Mouse (Mus musculus) c-Kit-positive CD71-positive TER-119-positive erythroid progenitor cells, embryonic 14.5 days (primary cell): ENCODE results near the gene Retreg3.
"Not testable (repeated sequence)": the region's sequence is repeated elsewhere in the genome, so short reads cannot be mapped to it uniquely, and the experiment has no call there.

Experiments
- DNase-seq: peaks from one replicate; pipeline ENCODE4 v3.0.0-alpha.2; 2013; ENCODE audit warnings: low spot score

Gene Retreg3

DNA sequence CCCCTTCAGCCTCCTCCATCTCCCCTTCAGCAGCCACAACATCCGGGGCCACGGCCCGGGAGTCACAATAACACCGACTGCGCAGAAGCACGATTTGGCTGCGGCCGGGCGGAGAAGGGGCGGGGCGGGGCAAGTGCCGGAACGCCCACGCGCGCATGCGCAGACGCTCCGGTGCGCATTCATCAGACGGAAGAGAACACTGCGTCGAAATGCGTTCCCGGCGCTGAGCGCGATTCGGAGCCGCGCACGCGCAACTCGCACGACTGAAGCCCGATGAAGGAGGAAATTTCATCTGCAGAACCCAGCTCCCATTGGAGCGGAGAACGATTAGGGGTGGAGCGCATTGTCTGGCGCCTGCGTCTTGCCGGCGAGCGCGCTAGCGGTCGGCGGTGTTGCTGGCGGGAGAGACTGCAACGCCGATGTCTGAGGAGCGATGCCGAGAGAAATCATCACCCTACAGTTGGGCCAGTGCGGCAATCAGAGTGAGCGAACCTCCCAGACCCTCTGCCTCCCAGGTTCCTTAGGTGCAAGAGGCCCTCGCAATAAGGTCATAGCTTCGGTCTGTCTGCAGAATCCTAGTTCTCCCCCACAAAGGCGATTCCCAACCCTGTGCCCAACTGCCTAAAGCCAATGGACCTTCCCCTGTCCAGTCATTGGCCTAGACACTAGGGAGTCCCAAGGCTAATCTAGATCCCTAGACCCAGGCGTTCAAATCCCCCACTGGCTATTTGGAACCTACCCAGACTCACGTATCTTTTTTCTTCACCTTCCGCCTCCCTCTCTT is at the start of gene Retreg3, which contains the start of gene Tubg1:
Gene Retreg3 (minus strand): TSS at position 133 of the 784 bp plus-strand sequence.
Gene Tubg1 (plus strand): TSS at position 178 of the 784 bp plus-strand sequence.
- DNase-seq, result peak; percentile 99

DNA sequence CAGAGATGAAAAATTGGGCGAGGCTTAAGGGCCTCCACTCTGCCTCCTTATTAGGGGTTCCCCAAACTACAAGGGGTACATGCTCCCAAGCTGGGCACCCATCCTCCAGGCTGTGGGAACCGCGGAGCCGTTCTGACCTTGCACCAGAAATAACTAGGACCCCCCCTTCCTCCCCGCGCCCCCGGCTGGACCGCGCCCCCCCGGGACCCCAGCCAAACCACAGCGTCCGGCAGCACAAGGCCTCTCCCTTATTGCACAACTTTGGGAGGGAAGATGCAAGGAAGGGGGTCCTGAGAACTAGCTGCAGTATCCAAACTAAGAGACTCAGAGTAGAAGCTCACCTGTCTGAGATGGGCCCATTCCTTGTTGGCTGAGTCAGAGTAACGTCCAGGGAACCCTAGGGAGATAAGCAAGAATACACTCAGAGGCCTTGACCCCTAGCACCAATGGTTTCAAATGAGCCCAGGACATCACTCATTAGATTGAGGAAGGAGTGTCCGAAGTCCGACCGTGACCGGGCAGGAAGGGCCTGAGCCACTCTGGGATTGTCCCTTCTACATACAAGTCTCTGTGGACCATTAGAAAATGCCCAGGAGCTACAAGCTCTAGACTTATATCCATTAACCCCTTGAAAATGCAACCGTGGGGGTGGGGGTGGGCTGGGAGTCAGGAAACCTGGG is 48.7 kb upstream of the Retreg3 start:
- DNase-seq, result no peak

DNA sequence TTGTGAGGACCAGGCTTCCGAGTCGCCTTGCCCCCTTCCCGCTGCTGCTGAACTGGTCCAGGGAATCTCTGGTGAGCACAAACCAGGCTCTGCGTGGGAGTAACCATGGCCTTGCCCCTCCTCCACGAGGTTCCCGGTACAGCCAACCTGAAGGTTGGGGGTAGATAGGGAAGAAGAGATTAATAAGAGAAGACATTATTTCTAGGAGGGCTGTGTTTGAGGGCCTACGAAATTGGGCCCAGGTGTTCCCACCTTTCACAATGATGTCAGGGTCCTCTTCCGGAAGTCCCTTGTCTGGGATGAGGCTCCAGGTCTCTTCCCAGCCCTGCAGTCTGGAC is 48.2 kb upstream of the Retreg3 start:
- DNase-seq, result no peak

DNA sequence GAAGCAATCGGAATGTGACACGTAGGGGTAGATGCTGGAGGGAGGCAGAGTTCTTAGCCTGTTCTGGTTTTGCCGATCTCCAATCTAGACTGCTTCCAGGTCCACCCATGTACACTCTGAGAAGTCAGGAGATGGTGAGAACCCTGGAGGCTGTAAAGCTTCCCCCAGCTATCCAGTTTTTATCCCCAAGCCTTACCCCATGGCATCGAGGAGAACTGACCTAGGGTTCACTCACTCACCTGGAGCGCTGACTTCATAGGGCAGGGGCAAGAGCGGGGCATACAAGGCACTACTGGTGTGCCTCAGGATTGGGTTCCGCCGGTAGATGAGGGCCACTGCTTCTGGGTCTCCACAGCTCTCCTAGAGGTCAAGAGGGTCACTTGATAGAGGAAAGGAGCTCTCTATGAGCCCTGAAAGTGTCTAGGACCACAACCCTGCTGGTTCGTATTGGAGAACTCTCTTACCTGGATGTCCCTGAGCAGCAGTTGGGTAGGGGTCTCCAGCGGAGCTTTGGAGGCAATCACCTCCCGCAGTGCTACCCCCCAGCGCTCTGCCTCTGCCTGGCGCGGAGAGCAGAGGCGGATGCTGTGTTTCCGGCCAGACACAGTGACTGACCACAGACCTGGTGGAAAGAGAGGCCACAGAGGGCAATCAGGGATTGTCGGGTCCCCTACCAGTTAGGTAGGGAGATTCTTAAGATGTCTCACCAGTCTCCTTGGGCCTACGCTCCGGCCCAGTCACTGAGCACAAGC is 47.7 kb upstream of the Retreg3 start:
- DNase-seq, result no peak

DNA sequence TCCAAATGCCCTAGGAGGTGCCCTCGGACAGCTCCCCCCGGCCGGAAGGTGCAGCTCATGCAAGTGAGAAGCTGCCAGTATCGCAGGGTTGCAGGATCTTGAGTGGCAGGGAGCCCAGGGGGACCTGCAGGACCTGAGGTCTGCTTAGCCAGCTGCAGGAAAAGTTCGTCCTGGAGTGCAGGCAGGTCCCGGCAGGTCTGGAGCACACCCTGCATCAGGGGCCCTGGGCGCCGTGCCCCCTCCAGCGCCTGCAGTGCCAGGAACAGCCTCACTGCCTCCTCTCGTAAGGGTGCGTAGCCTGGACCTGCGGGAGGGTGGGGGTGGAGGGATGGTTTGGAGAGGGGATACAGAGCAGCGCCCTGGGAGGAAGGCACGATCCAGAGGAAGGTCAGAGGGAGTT is 46.7 kb upstream of the Retreg3 start:
- DNase-seq, result no peak

DNA sequence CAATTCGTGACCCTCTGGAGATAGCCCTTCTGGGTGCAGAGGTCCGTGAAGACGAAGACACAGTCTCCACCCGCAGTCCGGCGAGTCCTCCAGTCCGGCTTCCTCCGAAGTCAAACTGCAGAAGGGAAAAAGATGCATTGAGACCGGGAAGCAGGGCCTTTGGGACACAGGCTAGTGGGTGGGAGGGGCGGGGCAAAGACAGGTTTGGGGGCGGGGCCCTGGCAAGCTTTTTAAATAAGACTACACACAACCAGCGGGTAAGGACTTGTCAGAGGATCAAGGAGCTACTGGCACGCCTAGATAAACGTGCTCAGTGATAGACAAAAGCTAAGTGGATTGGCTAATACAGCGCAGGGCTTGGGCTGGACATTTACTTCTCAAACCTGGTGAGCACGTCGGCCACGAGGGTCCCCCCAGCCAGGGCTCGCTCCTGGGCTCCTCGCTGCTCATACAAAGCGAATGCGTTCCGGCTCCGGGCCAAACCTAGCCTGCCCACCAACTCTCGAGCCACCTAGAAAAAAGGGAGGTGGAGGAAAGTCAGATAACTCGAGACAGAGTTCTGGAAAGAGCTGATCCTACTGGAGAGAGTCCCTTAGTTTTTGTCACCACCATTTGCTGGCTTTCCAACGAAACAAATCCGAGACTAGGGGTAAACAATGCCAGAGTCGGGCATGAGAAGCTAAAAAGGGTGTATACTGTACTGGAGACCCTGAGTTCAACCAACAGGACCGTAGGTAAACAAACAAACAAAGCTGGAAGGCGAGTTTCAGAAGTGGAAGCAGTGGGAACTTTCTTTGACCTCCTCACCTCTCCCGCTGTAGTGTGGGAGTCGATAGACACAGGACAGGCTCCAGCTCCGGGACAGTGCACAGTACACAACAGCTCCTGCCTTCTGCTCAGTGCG is 45.2 kb upstream of the Retreg3 start:
- no peak for DNase-seq

DNA sequence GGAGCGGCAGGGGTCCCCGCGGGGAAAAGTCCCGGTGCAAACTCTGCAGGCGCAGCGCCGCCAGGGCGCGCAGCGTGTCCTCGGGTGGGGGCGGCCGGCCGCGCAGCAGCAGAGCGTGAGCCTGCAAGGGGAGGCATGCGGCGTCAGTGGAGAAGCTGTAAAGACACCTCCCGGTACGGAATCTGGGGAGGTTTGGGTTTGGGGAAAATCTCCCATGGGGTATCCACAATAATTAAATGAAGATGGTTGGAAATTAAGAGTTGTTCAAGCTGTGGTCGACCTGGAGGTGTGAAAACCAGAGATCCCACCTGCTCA is 44.6 kb upstream of the Retreg3 start:
- no peak for DNase-seq

DNA sequence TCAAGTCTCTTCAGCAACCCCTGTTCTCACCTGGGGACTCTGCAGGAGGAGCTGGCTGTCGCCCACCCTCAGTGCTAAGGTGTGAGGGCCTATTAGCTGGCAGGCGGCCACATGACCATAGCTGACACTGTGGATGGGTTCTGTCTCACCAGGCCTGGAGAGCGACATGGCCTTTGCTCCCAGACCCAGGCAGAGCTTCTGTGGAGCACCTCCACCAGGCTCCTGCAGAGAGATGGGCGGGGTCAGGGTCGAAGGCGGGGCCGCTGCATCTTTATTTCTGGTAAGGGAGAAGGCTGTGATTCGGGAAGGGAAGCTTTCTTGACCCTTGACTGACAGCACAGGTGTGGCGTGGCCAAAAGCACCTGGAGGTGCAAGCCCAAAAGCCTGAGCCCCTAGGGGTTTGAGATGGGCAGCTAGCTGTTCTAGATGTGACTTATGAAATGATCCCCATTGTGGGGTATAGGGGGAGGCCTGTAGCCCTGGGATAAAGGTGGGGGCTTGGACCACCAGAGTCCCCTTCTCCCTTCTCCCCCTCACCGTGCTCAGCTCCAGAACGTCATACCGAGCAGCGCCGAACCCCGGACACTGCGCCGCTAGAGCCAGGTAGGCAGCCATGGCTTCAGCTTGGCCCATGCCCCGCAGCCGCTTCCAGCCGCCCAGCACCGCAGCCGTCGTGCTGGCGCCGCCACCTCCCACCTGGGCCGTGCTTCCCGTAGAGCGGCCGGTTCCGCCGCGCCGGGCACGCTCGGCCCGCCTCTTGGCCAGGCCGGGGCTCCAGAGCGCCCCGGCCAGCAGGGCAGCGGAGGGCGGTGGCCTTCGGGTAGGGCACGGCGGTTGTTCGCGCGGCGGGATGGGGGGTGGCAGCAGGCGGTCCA is 44.0 kb upstream of the Retreg3 start:
- DNase-seq, result no peak

DNA sequence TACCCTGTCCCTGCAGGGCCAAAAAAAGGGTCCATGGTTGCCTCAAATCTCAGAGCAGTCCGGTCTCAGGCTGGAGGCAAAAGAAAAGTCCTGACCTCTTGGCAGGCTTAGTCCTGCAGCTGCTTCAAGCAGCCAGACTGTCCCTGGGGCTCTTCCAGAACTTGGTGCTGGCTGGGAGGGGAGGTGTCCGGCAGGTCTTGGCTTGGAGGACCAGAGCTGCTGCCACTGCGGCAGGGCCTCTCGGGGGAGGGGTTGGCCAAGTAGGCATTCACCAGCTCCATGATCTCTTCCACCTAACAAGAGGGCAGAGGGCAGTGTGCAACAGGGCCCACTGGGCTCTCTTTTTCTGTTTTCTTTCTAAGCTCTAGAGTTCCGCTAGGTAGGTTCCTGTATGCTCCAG is 43.1 kb upstream of the Retreg3 start:
- DNase-seq, result no peak

DNA sequence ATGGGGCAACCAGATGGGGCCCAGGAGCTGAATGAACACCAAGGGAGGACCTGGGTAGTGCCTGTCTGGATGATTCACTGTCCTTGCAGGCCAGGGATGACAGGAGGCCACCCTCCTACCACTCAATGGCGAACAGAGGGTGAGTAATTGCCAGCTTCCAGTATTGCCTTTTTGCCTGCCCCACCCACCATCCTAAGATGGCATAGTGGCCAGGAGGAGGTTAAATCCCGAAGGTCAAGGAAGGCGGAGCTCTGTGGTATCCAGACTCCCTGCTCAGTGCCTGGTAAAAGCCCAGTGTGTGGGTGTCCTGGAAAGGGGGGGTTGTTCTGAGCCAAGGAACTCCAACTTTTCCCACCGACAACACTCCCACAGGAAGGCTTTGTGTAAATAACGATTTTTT is 42.6 kb upstream of the Retreg3 start:
- DNase-seq, result no peak

DNA sequence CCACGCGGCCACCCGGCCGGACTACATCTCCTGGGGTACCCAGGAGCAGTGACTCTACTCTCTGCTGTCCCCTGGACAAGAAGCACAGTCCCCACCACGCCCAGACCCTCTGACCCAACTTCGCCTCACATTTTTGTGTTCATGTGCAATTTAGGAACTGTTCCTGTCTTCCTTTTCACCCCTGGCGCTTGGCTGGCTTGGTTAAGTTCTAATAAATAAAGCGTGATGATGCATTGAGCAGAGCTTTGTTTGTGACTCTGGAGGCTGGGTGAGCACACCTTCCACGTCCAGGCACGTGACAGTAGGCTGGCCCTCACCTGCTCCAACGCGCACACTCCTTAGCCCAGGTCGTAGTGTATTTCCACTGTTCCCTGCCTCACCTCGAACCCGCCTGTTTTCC is 41.9 kb upstream of the Retreg3 start:
- DNase-seq, result no peak

DNA sequence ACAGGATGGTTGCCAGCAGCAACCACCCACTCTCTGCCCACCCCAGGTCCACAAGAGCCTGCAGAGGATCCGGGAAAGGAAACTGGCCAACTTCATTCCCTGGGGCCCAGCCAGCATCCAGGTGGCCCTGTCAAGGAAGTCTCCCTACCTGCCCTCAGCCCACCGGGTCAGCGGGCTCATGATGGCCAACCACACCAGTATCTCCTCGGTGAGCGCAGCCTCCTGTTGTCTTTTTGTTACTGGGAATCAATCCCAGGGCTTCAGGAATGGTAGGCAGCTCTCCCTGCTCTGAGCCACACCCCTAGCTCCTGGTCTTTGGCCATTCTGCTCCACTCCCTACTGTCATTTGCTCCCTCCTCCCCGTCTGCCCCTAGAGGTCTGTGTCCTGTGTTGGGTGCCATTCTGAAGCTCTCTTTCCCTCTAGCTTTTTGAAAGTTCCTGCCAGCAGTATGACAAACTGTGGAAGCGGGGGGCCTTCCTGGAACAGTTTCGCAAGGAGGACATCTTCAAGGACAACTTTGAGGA is 41.4 kb upstream of the Retreg3 start:
- DNase-seq, result not testable (repeated sequence)

DNA sequence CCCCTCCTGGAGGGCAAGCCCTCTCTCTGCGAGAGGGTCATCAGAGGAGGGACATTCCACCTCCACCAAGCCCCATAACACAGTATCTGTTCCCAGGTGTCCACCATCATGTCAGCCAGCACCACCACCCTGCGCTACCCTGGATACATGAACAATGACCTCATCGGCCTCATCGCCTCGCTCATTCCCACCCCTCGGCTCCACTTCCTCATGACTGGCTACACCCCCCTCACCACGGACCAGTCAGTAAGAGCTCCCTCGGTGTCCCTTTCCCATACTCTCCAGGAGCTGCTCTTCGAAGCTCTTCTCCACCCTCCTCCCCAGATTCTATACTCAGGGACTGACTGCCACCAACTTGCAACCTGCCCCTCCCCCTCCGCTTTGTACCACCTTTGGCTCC is 40.5 kb upstream of the Retreg3 start:
- DNase-seq, result not testable (repeated sequence)

DNA sequence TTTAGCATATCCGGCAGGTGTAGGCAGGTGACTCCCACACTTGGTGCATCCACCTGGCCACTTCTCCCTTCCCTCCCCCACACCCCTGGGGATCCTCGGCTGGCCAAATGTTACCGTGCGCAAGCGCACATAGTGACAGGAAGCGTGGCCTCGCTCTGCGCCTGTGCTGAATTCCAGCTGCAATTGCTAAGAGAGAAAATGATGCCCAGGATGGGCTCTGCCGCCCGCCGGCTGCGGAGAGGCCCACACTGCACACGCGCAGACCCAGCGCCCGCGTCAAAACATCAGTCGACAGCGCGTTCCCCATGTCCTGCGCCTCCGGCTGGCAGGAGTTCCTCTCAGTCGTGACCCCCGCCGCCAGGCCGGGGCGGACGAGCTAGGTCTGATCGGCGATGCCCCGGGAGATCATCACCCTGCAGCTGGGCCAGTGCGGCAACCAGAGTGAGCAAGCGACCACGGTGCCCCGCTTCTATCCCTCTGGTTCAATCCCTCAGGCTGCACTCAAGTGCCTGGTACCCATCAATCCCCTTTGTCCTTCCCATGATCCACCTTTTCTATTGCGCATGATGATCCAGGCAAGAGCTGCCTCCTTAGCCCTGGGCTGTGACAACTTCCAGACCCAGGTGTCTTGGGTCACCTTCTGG is 36.2 kb upstream of the Retreg3 start, which contains the start of gene Tubg2:
Gene Tubg2 (plus strand): TSS at position 180 of the 644 bp plus-strand sequence.
- DNase-seq, result no peak

DNA sequence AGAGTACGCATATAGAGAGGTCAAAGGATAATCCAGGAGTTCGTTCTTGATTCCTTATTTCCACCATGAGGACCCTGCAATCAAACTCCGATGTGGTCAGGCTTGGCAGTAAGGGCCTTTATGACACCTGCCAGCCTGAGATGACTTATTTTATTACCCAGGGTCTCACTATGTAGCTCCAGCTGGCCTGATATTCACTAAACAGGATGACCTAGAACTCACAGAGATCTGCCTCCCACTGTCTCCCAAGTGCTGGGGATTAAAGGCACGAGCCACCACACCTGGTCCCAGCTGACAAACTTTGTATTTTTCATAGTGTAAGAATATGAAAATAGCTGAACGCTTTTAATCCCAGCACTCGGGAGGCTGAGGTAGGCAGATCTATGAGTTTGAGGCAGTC is 35.5 kb upstream of the Retreg3 start:
- DNase-seq, result no peak

DNA sequence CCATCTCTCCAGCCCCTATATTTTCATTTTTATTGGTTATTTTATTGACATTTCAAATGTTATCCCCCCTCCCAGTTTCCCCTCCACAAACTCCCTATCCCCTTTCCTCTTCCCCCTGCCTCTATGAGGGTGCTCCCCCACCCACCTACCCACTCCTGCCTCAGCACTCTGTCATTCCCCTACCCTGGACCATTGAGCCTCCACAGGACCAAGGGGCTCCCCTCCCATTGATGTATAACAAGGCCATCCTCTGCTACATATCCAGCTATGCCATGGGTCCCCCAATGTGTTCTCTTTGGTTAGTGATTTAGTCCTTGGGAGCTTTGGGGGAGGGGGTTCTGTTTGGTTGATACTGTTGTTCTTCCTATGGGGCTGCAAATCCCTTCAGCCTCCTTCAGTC is 35.0 kb upstream of the Retreg3 start:
- no peak for DNase-seq

DNA sequence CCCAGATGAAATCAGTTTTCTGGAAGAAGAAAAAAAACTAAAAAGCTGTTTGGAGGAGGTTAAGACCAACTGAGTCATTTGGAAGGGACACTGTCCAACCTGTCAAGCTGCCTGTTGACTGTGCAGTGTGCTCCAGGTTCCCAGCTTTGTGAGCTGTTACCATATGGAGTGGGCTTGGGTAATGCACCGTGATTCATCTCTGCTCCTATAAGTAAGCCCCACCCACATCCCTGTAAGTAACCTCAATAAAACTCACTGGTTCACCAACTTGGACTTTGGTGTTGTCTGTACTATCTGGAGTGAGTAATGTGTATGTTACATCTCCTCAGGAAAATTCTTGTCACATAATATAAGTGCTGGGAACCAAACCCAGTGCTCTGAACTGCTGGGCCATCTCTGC is 33.1 kb upstream of the Retreg3 start:
- no peak for DNase-seq

DNA sequence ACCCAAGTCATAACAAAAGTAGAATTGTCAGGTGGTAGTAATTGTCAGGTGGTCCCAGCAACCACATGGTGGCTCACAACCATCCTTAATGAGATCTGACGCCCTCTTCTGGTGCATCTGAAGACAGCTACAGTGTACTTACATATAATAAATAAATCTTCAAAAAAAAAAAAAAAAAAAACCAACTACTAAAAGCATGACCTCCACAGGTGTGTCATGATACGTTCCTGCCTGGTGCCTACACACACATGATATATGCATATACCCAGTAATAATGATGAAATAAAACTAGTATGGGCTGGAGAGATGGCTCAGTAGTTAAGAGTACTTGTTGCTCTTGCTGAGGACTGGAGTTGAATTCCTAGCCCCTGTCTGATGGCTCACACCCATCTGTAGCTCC is 31.4 kb upstream of the Retreg3 start:
- no peak for DNase-seq

DNA sequence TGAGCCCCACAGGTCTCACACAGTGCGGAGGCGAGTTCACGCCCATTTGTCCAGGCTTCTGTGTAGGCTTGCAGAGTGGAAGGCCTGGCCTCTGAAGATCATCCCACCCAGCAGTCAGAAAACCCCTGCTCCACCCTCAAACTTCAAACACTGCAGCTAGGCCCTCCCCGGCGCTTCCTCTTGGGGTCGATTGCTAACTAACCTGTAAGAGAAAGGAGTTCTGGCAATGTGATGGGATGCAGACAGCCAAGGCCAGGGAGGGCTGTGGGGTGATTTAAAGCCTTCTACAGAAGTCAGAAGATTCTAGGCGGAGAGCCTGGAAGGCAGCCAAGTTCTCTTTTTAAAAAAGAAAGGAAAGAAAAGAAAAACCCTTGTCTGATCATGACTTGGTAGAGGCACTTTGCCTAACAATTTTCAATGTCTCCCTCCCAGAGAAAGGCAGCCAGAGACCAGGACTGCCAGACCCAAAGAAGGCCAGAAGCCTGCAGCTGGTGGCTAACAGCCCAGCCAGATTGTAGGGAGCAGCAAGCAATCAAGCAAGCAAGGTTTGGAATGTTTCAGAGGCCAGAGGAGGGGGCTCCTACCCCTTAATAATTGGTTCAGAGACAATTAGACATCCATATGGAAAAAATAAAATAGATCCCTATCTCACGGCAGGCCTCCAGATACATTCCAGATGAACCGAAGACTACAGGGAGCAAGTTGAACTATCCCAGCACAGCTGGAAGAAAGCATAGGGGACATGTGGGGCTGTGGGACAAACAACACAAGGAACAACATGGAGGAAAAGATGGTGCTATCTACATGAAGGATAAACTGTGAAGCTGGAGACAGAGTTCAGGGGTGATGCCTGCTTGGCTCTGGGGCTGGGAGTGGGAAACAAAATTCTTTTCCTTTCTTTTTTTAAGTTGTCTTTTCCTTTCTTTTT is 29.7 kb upstream of the Retreg3 start:
- DNase-seq, result no peak
